Mouse (Mus musculus): Measurements from ENCODE around the gene Gtf3c6.

DNA sequence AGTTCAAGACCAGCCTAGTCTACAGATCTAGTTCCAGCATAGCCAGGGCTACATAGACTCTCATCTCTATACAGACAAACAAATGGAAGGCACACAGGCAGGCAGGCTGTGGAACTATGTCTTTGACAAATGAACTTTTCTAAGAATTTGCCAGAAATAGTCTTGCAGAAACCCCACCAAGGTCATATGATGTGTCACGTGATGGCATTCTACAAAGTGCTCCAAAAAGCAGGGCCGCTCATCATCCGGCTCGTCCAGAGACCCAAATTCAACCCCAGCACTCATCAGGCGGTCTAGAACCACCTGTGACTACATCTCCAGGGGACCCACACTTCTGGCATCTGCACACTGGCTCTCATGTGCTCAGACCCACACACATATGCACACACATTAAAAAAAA, 20.1 kb downstream of the Gtf3c6 start:
- TF ChIP-seq POLR2A (IDR thresholded peaks at IDR 0.05; ENCODE audit: extremely low read depth, insufficient read depth, low read length): no peak
- no peak for TF ChIP-seq CTCF (IDR thresholded peaks at IDR 0.05; ENCODE audit: extremely low read depth, insufficient read depth, low read length)

Measured in cortical plate, adult 2 months (tissue).